Mouse (Mus musculus): ENCODE measurements around the gene Ankrd6. TPM values are rescaled to one million over a fixed set of nuclear protein-coding genes. Genes with fewer than 3 reads are reported as not detected.

Gene Ankrd6
- total and polyA plus RNA-seq, 3 experiments = 1.1 to 1.8 TPM; not detected in 1

DNA sequence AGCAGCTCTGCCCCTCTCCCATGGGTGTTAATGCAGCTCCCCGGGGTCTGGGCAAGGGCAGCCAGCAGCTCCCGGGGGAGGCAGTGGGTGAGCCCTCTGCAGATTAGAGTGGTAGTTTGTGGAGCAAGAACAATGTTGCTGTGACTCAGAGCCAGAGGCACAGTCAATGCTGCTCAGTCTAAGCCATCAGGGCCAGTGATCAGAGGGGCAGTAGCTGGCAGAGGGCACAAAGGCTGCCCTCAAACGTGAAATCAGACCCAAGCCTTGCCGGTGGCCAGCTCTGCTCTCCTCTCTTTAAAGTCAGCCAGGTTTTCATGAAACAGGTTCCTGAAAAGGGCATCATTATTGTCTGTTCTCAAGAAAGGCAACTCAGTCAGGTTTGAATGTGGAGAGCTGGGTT lies 11.1 kb downstream of the Ankrd6 start:
- Histone ChIP-seq H3K4me1 (ENCODE audit: control insufficient read depth in 1 of 2, insufficient read depth in 2 of 2, low read length in 2 of 2) (no peaks in the 10 kb centered on the region; a peak in 1 of 4 replicates), H3K4me3 (ENCODE audit: control insufficient read depth in 1 of 2, insufficient read depth in 1 of 2, low read depth in 2 of 2, low read length in 2 of 2) (no peak overlapping the region), H3K36me3 (ENCODE audit: control insufficient read depth in 1 of 2, insufficient read depth in 2 of 2, low read length in 2 of 2) (no peaks in the 10 kb centered on the region), H3K79me2 (ENCODE audit: control insufficient read depth, insufficient read depth, low read length, poor library complexity) (no peaks in the 10 kb centered on the region), H3K27ac (ENCODE audit: control insufficient read depth, low read depth, low read length) (no peak overlapping the region), H3K9me3 (replicated peaks; ENCODE audit: insufficient read depth, low read length) (no peaks in the 10 kb centered on the region), H3K9ac (ENCODE audit: control insufficient read depth, low read depth, low read length, poor library complexity, severe bottlenecking) (no peak overlapping the region), H3K27me3 (ENCODE audit: control insufficient read depth in 1 of 2, insufficient read depth in 2 of 2, low read length in 2 of 2) (peaks cover 2 to 6% of the 10 kb centered on the region in 2 experiments; a peak in 2 of 4 replicates)
- no peak for TF ChIP-seq POLR2AphosphoS2 (IDR thresholded peaks at IDR 0.05; ENCODE audit: low read length)
- TF ChIP-seq ZKSCAN1 (IDR thresholded peaks at IDR 0.05; ENCODE audit: low read depth, low read length) = no peak
- TF ChIP-seq ZC3H11A (IDR thresholded peaks at IDR 0.05; ENCODE audit: low read depth, low read length) = no peak
- no peak for TF ChIP-seq ETS1 (IDR thresholded peaks at IDR 0.05; ENCODE audit: low read depth, low read length)
- no peak for TF ChIP-seq E2F4 (IDR thresholded peaks at IDR 0.05; ENCODE audit: borderline replicate concordance, low read depth, low read length)
- TF ChIP-seq ZMIZ1 (IDR thresholded peaks at IDR 0.05; ENCODE audit: low read depth, low read length) = no peak
- TF ChIP-seq TAL1 (IDR thresholded peaks at IDR 0.05; ENCODE audit: low read length) = no peak
- TF ChIP-seq MYB (IDR thresholded peaks at IDR 0.05; ENCODE audit: low read depth, low read length) = no peak
- TF ChIP-seq MAZ (IDR thresholded peaks at IDR 0.05; ENCODE audit: low read depth, low read length) = no peak
- no peak for TF ChIP-seq KAT2A (conservative IDR thresholded peaks at IDR 0.05; ENCODE audit: low read depth, low read length)
- no peak for TF ChIP-seq NRF1 (IDR thresholded peaks at IDR 0.05; ENCODE audit: insufficient read depth, low read depth, low read length, poor library complexity, severe bottlenecking)
- no peak for TF ChIP-seq BHLHE40 (IDR thresholded peaks at IDR 0.05; ENCODE audit: borderline replicate concordance, low read depth, low read length)
- no peak for TF ChIP-seq RCOR1 (IDR thresholded peaks at IDR 0.05; ENCODE audit: low read depth, low read length)
- TF ChIP-seq USF1 (IDR thresholded peaks at IDR 0.05; ENCODE audit: low read depth, low read length) = no peak
- no peak for TF ChIP-seq HCFC1 (IDR thresholded peaks at IDR 0.05; ENCODE audit: low read depth, low read length)
- TF ChIP-seq EP300 (IDR thresholded peaks at IDR 0.05; ENCODE audit: low read depth in 1 of 2, low read length in 2 of 2) = no peak
- TF ChIP-seq NELFE (IDR thresholded peaks at IDR 0.05; ENCODE audit: low read depth, low read length) = no peak
- TF ChIP-seq MXI1 (IDR thresholded peaks at IDR 0.05; ENCODE audit: low read depth, low read length) = no peak
- TF ChIP-seq POLR2A (IDR thresholded peaks at IDR 0.05; ENCODE audit: control insufficient read depth in 1 of 2, insufficient read depth in 1 of 2, low read depth in 1 of 2, low read length in 2 of 2, poor library complexity in 1 of 2) = no peak
- DNase-seq (ENCODE audit: low read depth, low spot score) = no peak

DNA sequence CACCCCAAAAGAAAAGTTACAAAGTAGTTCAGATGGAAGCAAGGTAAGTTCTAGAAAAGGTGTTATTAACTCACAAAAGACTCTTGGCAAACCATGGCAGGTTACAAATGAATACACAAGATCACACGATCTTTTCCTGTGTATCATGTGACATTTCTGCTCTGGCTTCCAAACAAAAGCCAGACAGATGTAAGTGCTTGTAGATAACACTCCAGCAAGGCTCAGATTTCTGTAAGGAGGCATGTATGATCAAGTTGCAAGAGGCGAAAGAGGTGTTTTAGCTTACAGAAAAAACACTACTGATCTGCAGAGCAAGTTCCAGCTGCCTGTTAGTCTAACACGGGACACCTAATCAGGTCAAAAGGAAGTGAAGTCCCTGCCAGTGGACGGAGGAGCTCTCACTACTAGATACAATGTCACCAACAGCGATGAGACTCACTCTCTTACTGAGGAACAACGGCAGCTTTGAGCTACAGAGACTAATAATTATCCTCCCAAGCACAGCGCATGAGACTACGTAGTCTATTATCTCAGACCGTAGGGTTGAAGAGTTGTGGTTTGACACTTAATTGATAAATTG lies 13.8 kb downstream of the Ankrd6 start:
- no peak overlapping the region for H3K27ac ChIP-seq (ENCODE audit: control insufficient read depth, low read depth, low read length)
- H3K27me3 ChIP-seq (ENCODE audit: control insufficient read depth in 1 of 2, insufficient read depth in 2 of 2, low read length in 2 of 2) = peaks cover 2 to 5% of the 10 kb centered on the region in 2 experiments; a peak in 2 of 4 replicates

More for the DNA sequence above, 13.8 kb downstream of the Ankrd6 start:
- peak; percentile 8 for DNase-seq (ENCODE audit: low read depth, low spot score)
- no peaks in the 10 kb centered on the region for H3K79me2 ChIP-seq (ENCODE audit: control insufficient read depth, insufficient read depth, low read length, poor library complexity)
- H3K4me3 ChIP-seq (ENCODE audit: control insufficient read depth in 1 of 2, insufficient read depth in 1 of 2, low read depth in 2 of 2, low read length in 2 of 2) = no peak overlapping the region
- no peaks in the 10 kb centered on the region; a peak in 1 of 4 replicates for H3K4me1 ChIP-seq (ENCODE audit: control insufficient read depth in 1 of 2, insufficient read depth in 2 of 2, low read length in 2 of 2)
- TF ChIP-seq USF2 (IDR thresholded peaks at IDR 0.05; ENCODE audit: borderline replicate concordance in 1 of 2, insufficient read depth in 1 of 2, low read depth in 1 of 2, low read length in 2 of 2) (no peak), ETS1 (IDR thresholded peaks at IDR 0.05; ENCODE audit: low read depth, low read length) (no peak), GATA1 (IDR thresholded peaks at IDR 0.05; ENCODE audit: low read depth, low read length) (no peak), MXI1 (IDR thresholded peaks at IDR 0.05; ENCODE audit: low read depth, low read length) (no peak), MYC (IDR thresholded peaks at IDR 0.05; ENCODE audit: low read depth, low read length) (no peak), POLR2AphosphoS5 (IDR thresholded peaks at IDR 0.05; ENCODE audit: borderline replicate concordance, low read depth, low read length) (no peak), TCF12 (IDR thresholded peaks at IDR 0.05; ENCODE audit: low read depth, low read length) (no peak), MAFK (IDR thresholded peaks at IDR 0.05; ENCODE audit: borderline replicate concordance, low read depth, low read length) (no peak), TAL1 (IDR thresholded peaks at IDR 0.05; ENCODE audit: low read length) (no peak), RCOR1 (IDR thresholded peaks at IDR 0.05; ENCODE audit: low read depth, low read length) (no peak), SIN3A (IDR thresholded peaks at IDR 0.05; ENCODE audit: low read length) (no peak), GABPA (IDR thresholded peaks at IDR 0.05; ENCODE audit: low read depth, low read length) (no peak), KAT2A (conservative IDR thresholded peaks at IDR 0.05; ENCODE audit: low read depth, low read length) (no peak), ZMIZ1 (IDR thresholded peaks at IDR 0.05; ENCODE audit: low read depth, low read length) (no peak), ELF1 (IDR thresholded peaks at IDR 0.05; ENCODE audit: low read depth, low read length) (no peak), CHD1 (IDR thresholded peaks at IDR 0.05; ENCODE audit: low read depth, low read length) (no peak), POLR2AphosphoS2 (IDR thresholded peaks at IDR 0.05; ENCODE audit: low read length) (no peak), MAZ (IDR thresholded peaks at IDR 0.05; ENCODE audit: low read depth, low read length) (no peak), ZKSCAN1 (IDR thresholded peaks at IDR 0.05; ENCODE audit: low read depth, low read length) (no peak)
- no peak overlapping the region for H3K9ac ChIP-seq (ENCODE audit: control insufficient read depth, low read depth, low read length, poor library complexity, severe bottlenecking)
- H3K9me3 ChIP-seq (replicated peaks; ENCODE audit: insufficient read depth, low read length) = no peaks in the 10 kb centered on the region
- H3K36me3 ChIP-seq (ENCODE audit: control insufficient read depth in 1 of 2, insufficient read depth in 2 of 2, low read length in 2 of 2) = no peaks in the 10 kb centered on the region
